Mouse (Mus musculus) kidney, adult 2 months (tissue): Measurements from ENCODE around the gene Pld5. TPM values are rescaled to one million over a fixed set of nuclear protein-coding genes. Genes with fewer than 3 reads are reported as not detected.

Experiments
- DNase-seq: peaks from one replicate; pipeline ENCODE4 v3.0.0; 2021
- H3K27ac ChIP-seq: fragments of 200-500 bp; 2 replicates; pipeline ENCODE4 v1.5.1; 2012; ENCODE audit warnings: low read depth, low read length, control low read depth, inconsistent platforms; ENCODE audit not compliant: insufficient read depth
- H3K27me3 ChIP-seq: fragments of 200-500 bp; replicated peaks from 2 replicates; pipeline ENCODE4 v1.6.1; 2012; ENCODE audit warnings: mild to moderate bottlenecking, moderate library complexity, low read length, inconsistent platforms; ENCODE audit not compliant: control insufficient read depth, insufficient read depth
- H3K36me3 ChIP-seq: fragments of 200-500 bp; 2 replicates; pipeline ENCODE4 v1.6.1; 2012; ENCODE audit warnings: mild to moderate bottlenecking, moderate library complexity, low read length, inconsistent platforms; ENCODE audit not compliant: control insufficient read depth, insufficient read depth
- H3K4me1 ChIP-seq: fragments of 200-500 bp; 2 replicates; pipeline ENCODE4 v1.6.1; 2011; ENCODE audit warnings: low read length; ENCODE audit not compliant: control insufficient read depth, insufficient read depth
- H3K4me3 ChIP-seq: fragments of 200-500 bp; 2 replicates; pipeline ENCODE4 v1.5.1; 2011; ENCODE audit warnings: mild to moderate bottlenecking, low read depth, low read length, control low read depth; ENCODE audit not compliant: insufficient read depth
- CTCF ChIP-seq: fragments of 200-500 bp; conservative IDR thresholded peaks from 2 replicates; pipeline ENCODE4 v1.5.1; 2011; ENCODE audit warnings: low read depth, mild to moderate bottlenecking, control low read depth, low read length, moderate library complexity, mixed read lengths; ENCODE audit not compliant: insufficient read depth, insufficient read length
- POLR2A ChIP-seq: fragments of 200-500 bp; IDR thresholded peaks from one replicate; pipeline ENCODE4 v1.6.1; 2011; ENCODE audit warnings: low read depth, low read length, control low read depth
- WGBS: fragments of 180-500 bp; shearing (Covaris S2); methylation state at CpG from one replicate; pipeline ENCODE4 v1.1.7; 2018; 5-methylcytosine and 5-hydroxymethylcytosine counted together
- polyA plus RNA-seq: library from polyadenylated mRNA; depleted of rRNA; stranded (reverse); fragments of >200 nt; gene quantifications from 2 replicates; pipeline ENCODE4 v1.2.3, GENCODE M21; 2012

Pld5 gene
- polyA plus RNA-seq, 1 experiment, result not detected

- Histone ChIP-seq H3K36me3 (no peaks in the 10 kb centered on the region), H3K4me1 (no peaks in the 10 kb centered on the region), H3K4me3 (no peak overlapping the region), H3K27ac (no peak overlapping the region), H3K27me3 (no peaks in the 10 kb centered on the region)
- TF ChIP-seq POLR2A (no peak), CTCF (no peak)
- DNase-seq, result no peak
- 88% methylated on average over 2 of the region's 2 CpGs for WGBS
These were observed 313.3 kb downstream of the Pld5 start for GRCm38 (mm10) chr1:175961786-175962185.

DNA sequence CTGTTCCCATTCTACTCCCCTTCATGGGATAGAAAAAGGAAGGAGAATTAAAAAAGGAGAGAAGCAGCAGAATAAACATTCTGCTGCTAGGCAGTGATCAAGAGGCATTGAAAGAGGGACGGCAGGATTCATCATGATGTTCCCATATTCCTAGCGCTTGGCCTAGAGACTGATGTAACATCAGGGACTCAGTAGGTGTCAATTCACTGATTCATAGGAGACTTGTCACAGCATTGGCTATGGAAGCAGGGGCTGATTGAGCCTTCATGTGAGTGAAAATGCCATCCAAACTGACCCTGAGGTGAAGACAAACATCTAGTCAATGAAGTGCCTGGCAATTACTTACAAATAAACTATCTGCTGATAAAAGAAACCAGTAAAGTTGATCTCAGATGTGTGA, 324.3 kb downstream of the Pld5 start:
- TF ChIP-seq POLR2A (no peak), CTCF (no peak)
- H3K27ac ChIP-seq, result no peak overlapping the region
- no peaks in the 10 kb centered on the region for H3K36me3 ChIP-seq
- H3K27me3 ChIP-seq, result no peaks in the 10 kb centered on the region
- DNase-seq, result no peak
- no peak overlapping the region for H3K4me3 ChIP-seq
- H3K4me1 ChIP-seq, result no peaks in the 10 kb centered on the region
- WGBS, result 85% methylated on average over 2 of the region's 2 CpGs

DNA sequence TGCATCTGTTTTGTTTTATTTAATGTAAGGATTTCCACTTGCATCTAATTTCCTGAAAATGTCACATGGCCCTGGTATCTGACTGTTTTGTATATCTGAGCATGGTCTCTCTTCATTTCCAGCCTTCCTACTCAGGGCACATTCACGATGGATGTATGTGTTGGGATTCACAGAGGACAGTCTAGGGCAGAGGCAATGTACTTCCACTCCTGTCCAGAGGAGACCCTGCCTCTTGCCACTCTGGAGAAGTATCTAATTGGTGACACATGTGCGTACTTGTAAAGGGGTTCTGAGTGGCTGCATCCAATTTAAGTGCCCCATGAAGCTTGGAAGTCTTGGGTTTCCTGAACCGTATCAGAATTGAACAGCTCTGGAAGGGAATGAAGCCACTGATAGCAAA, 324.7 kb downstream of the Pld5 start:
- H3K4me1 ChIP-seq, result no peaks in the 10 kb centered on the region
- H3K27ac ChIP-seq, result no peak overlapping the region
- TF ChIP-seq CTCF (no peak), POLR2A (no peak)
- no peak overlapping the region for H3K4me3 ChIP-seq
- H3K36me3 ChIP-seq, result no peaks in the 10 kb centered on the region
- 57% methylated on average over 3 of the region's 3 CpGs for WGBS
- no peaks in the 10 kb centered on the region for H3K27me3 ChIP-seq
- DNase-seq, result no peak

DNA sequence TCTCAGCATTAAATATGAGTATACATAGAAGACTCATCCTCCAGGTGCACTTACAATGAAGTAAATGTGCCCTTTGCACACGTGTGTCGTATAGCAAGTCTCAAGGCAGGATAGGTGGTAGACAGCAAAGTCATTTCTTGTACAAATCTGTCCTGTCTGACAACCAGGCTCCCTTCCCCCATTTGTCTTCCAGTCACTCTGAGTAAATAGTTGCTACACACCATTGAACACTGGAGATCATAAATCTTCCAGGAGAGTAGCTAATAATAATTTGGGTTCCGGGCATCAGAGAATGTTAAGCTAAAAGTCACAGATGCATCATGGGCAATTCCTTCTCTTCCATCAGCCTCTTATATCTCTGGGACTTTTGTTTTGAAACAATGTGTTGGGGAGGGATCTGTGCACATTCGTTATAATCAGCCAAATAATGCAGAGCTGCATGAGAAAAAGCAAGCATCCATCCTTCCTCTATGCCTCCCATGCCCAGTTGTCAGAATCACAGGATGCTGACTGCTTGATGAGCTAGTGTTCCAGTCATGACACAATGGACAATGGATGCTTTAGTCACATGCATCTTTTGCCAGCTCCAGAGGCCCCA, 328.3 kb downstream of the Pld5 start:
- H3K4me1 ChIP-seq, result no peaks in the 10 kb centered on the region
- WGBS, result 17% methylated on average over 4 of the region's 4 CpGs

GRCm38 (mm10) chr1:175943168-175943567, 331.9 kb downstream of the Pld5 start:
- Histone ChIP-seq H3K4me1 (no peaks in the 10 kb centered on the region), H3K27ac (no peak overlapping the region), H3K36me3 (no peaks in the 10 kb centered on the region), H3K27me3 (no peaks in the 10 kb centered on the region), H3K4me3 (no peak overlapping the region)
- TF ChIP-seq CTCF, result no peak
- WGBS, result 95% methylated on average over 7 of the region's 7 CpGs
- no peak for DNase-seq

More for the DNA sequence above, 328.3 kb downstream of the Pld5 start:
- no peaks in the 10 kb centered on the region for H3K36me3 ChIP-seq
- no peak overlapping the region for H3K4me3 ChIP-seq
- DNase-seq, result no peak
- H3K27me3 ChIP-seq, result no peaks in the 10 kb centered on the region
- no peak for TF ChIP-seq POLR2A
- no peak for TF ChIP-seq CTCF
- H3K27ac ChIP-seq, result no peak overlapping the region

DNA sequence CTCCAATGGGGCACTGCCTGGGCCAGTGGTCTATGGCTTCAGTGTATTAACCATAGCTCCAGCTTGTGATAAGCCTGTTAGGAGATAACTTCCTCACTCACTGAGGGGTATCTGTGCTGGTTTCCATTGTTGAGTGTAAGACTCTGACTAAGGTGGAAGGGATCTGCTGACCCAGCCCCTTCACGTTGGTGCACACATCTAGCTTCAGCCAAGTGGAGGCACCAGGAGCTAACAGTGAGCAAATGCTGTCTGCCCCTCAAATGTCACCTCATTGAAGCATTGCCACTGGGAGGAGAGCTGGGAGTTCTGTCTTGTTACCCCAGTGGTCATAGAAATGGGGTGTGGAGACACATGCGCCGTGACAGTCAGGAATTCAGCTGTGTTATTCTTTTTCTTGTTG, 336.4 kb downstream of the Pld5 start:
- Histone ChIP-seq H3K27ac (no peak overlapping the region), H3K4me1 (0 out of 2 replicates have a peak, but pooled peaks cover 2% of the 10 kb centered on the region), H3K4me3 (no peak overlapping the region), H3K27me3 (no peaks in the 10 kb centered on the region), H3K36me3 (no peaks in the 10 kb centered on the region)
- WGBS, result 84% methylated on average over 3 of the region's 3 CpGs
- TF ChIP-seq POLR2A (no peak), CTCF (no peak)
- DNase-seq, result no peak

DNA sequence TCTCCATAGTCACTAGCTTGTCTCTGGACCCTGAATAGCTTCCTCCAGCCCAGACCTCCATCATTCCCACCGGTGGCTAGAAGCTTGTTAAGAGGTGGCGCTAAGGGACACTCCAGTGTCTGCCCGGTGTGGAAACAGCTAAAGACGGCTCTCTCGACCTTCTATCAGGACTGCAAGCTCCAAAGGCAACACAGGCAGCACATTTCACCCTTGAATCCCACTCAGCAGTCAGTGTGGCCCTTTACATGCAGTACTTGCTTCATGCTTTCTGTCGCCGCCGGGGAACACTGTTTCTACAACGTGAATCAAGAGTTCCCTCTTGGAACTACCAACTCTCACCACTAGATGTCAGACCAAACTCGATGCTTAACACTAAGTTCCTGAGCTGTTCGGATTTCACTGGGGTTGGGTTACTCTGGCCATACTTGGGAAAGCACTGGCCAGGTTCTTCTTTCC, 338.8 kb downstream of the Pld5 start:
- DNase-seq, result peak; percentile 64
- TF ChIP-seq POLR2A, result no peak
- peak; percentile 59 for TF ChIP-seq CTCF
- H3K36me3 ChIP-seq, result no peaks in the 10 kb centered on the region
- 0 out of 2 replicates have a peak, but pooled peaks cover 2% of the 10 kb centered on the region for H3K4me1 ChIP-seq
- H3K27ac ChIP-seq, result no peak overlapping the region
- H3K27me3 ChIP-seq, result no peaks in the 10 kb centered on the region
- 11% methylated on average over 11 of the region's 11 CpGs for WGBS
- no peak overlapping the region for H3K4me3 ChIP-seq

GRCm38 (mm10) chr1:175931391-175931790, 343.7 kb downstream of the Pld5 start:
- H3K4me3 ChIP-seq, result no peak overlapping the region
- no peaks in the 10 kb centered on the region for H3K27me3 ChIP-seq
- H3K4me1 ChIP-seq, result 0 out of 2 replicates have a peak, but pooled peaks cover 2% of the 10 kb centered on the region
- no peak overlapping the region for H3K27ac ChIP-seq
- H3K36me3 ChIP-seq, result no peaks in the 10 kb centered on the region
- WGBS, result 86% methylated on average over 5 of the region's 5 CpGs
- TF ChIP-seq POLR2A (no peak), CTCF (no peak)
- no peak for DNase-seq
